Mouse (Mus musculus) cerebellum, postnatal 25 days (tissue): Measurements from ENCODE around the gene Qrich2.
"Not testable (repeated sequence)": the region's sequence is repeated elsewhere in the genome, so short reads cannot be mapped to it uniquely, and the experiment has no call there.

Source experiments
- DNase-seq, 2 experiments: peaks; one replicate each; pipeline ENCODE4 v3.0.0; 2021; ENCODE audit warnings: mixed read lengths in 2 of 2

The Qrich2 gene

GRCm38 (mm10) chr11:116488693-116489375 is 22.8 kb upstream of the Qrich2 start:
- no peak for DNase-seq

- DNase-seq = no peak
Observed at GRCm38 (mm10) chr11:116488207-116488606, 22.2 kb upstream of the Qrich2 start.

- no peak for DNase-seq
Observed at GRCm38 (mm10) chr11:116484261-116484660, 18.2 kb upstream of the Qrich2 start.

- peak; percentile 65 to 74 for DNase-seq
Observed at GRCm38 (mm10) chr11:116481776-116482175, 15.7 kb upstream of the Qrich2 start.

- DNase-seq = peak in 1 of 2 experiments; percentile 41
Observed at GRCm38 (mm10) chr11:116480975-116481374, 14.9 kb upstream of the Qrich2 start.

- no peak for DNase-seq
Observed at GRCm38 (mm10) chr11:116479832-116480231, 13.8 kb upstream of the Qrich2 start.

- DNase-seq = no peak
Observed at GRCm38 (mm10) chr11:116478978-116479377, 12.9 kb upstream of the Qrich2 start.

GRCm38 (mm10) chr11:116477160-116477759 is 11.2 kb upstream of the Qrich2 start:
- no peak for DNase-seq

- no peak for DNase-seq
Observed at GRCm38 (mm10) chr11:116476696-116477095, 10.7 kb upstream of the Qrich2 start.

- no peak for DNase-seq
Observed at GRCm38 (mm10) chr11:116476041-116476440, 10.0 kb upstream of the Qrich2 start.

GRCm38 (mm10) chr11:116472275-116472674 is 6.2 kb upstream of the Qrich2 start:
- no peak for DNase-seq

GRCm38 (mm10) chr11:116470896-116471295 is 4.9 kb upstream of the Qrich2 start:
- DNase-seq = no peak

GRCm38 (mm10) chr11:116470249-116470648 is 4.2 kb upstream of the Qrich2 start:
- DNase-seq = no peak

GRCm38 (mm10) chr11:116468338-116468737 is 2.3 kb upstream of the Qrich2 start:
- not testable (repeated sequence) for DNase-seq

- DNase-seq = peak; percentile 86 to 89
Observed at GRCm38 (mm10) chr11:116463833-116464232, 2.2 kb downstream of the Qrich2 start.

- no peak for DNase-seq
Observed at GRCm38 (mm10) chr11:116463338-116463737, 2.7 kb downstream of the Qrich2 start.

- no peak for DNase-seq
Observed at GRCm38 (mm10) chr11:116459786-116460185, 6.3 kb downstream of the Qrich2 start.

GRCm38 (mm10) chr11:116456234-116456633 is 9.8 kb downstream of the Qrich2 start:
- no peak for DNase-seq

GRCm38 (mm10) chr11:116453889-116454288 is 12.2 kb downstream of the Qrich2 start:
- no peak for DNase-seq

- DNase-seq = peak; percentile 44 to 59
Observed at GRCm38 (mm10) chr11:116449341-116449740, 16.7 kb downstream of the Qrich2 start.

- no peak for DNase-seq
Observed at GRCm38 (mm10) chr11:116447822-116448221, 18.2 kb downstream of the Qrich2 start.

GRCm38 (mm10) chr11:116446308-116446887 is 19.6 kb downstream of the Qrich2 start:
- DNase-seq = no peak

GRCm38 (mm10) chr11:116445596-116446307 is 20.3 kb downstream of the Qrich2 start:
- DNase-seq = peak; percentile 96 to 97
